Mouse (Mus musculus) thymus, adult 2 months (tissue): ENCODE data around the gene Cpsf4. TPM values are rescaled to one million over a fixed set of nuclear protein-coding genes. Genes with fewer than 3 reads are reported as not detected.
"Not testable (repeated sequence)": the region's sequence is repeated elsewhere in the genome, so short reads cannot be mapped to it uniquely, and the experiment has no call there.

Source experiments
- DNase-seq: peaks from one replicate; pipeline ENCODE4 v3.0.0; 2021
- H3K27ac ChIP-seq: fragments of 200-500 bp; 2 replicates; pipeline ENCODE4 v1.5.1; 2012; ENCODE audit warnings: low read length, control low read depth; ENCODE audit not compliant: control insufficient read depth, insufficient read depth
- H3K27me3 ChIP-seq: fragments of 200-500 bp; 2 replicates; pipeline ENCODE4 v1.6.1; 2012; ENCODE audit warnings: mild to moderate bottlenecking, low read length, moderate library complexity, mixed read lengths; ENCODE audit not compliant: control insufficient read depth, insufficient read depth
- H3K36me3 ChIP-seq: fragments of 200-500 bp; 2 replicates; pipeline ENCODE4 v1.6.1; 2012; ENCODE audit warnings: mild to moderate bottlenecking, low read length, moderate library complexity; ENCODE audit not compliant: control insufficient read depth, insufficient read depth
- H3K4me1 ChIP-seq: fragments of 200-500 bp; replicated peaks from 2 replicates; pipeline ENCODE4 v1.6.1; 2012; ENCODE audit warnings: low read length; ENCODE audit not compliant: control insufficient read depth, insufficient read depth
- H3K4me3 ChIP-seq: fragments of 200-500 bp; 2 replicates; pipeline ENCODE4 v1.5.1; 2012; ENCODE audit warnings: mild to moderate bottlenecking, low read length, control low read depth, moderate library complexity; ENCODE audit not compliant: control insufficient read depth, insufficient read depth
- CTCF ChIP-seq: fragments of 200-500 bp; IDR thresholded peaks from 2 replicates; pipeline ENCODE4 v1.5.1; 2012; ENCODE audit warnings: mild to moderate bottlenecking, control low read depth, low read length, moderate library complexity, borderline replicate concordance; ENCODE audit not compliant: control insufficient read depth, poor library complexity, insufficient read depth; ENCODE audit errors: extremely low read depth
- POLR2A ChIP-seq: fragments of 200-500 bp; IDR thresholded peaks from 2 replicates; pipeline ENCODE4 v1.6.1; 2012; ENCODE audit warnings: mild to moderate bottlenecking, low read length, control low read depth, moderate library complexity; ENCODE audit not compliant: control insufficient read depth, poor library complexity, insufficient read depth; ENCODE audit errors: extremely low read depth
- WGBS: fragments of 180-500 bp; shearing (Covaris S2); methylation state at CpG from one replicate; pipeline ENCODE4 v1.1.7; 2018; 5-methylcytosine and 5-hydroxymethylcytosine counted together
- polyA plus RNA-seq: library from polyadenylated mRNA; depleted of rRNA; stranded (reverse); fragments of >200 nt; gene quantifications from 2 replicates; pipeline ENCODE4 v1.2.3, GENCODE M21; 2012

Cpsf4 gene
- polyA plus RNA-seq, 1 experiment, result 66.0 TPM

DNA sequence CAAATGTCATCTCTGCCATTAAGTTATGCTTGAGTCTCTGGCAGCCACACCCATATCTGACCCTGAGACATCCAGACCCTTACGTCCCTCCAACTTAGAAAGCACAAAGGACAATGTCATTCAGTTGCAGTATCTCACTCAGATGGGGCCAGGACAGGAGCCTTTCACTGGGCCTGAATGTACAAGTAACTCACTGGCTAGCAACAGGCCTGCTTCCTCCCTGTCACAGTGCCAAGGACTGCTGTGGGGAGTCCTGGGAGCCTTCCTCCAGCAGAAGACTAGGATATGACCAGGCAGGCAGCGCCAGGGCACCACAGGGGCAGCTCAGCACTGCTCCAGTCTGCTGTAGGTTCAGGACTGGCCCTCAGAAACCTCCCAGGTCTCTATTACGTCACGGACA, 37.9 kb upstream of the Cpsf4 start:
- no peak for DNase-seq
- TF ChIP-seq CTCF (no peak), POLR2A (no peak)
- Histone ChIP-seq H3K27ac (no peak overlapping the region), H3K27me3 (no peaks in the 10 kb centered on the region), H3K4me3 (no peak overlapping the region), H3K36me3 (peaks cover 90% of the 10 kb centered on the region), H3K4me1 (no peaks in the 10 kb centered on the region)
- WGBS, result 98% methylated on average over 4 of the region's 4 CpGs

DNA sequence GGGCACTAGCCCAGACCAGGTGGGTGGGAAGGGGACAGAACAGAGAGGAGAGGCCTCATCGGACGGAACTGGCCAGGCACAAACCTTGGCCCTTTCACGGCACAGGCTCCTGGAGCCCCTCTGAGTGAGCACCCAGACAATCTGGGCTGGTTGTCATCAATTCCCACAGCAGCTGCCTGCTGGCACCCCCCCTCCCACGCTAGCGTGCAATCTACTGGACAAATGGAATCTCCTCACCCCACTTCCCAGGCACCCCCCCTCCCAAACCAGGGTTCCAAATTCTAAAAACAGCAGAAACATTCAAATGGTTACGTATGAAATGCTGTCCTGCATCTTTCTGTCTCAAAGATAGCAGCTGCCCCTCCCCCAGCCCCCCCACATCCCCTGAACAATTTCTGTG, 37.2 kb upstream of the Cpsf4 start:
- not testable (repeated sequence) for H3K27me3 ChIP-seq, H3K27ac ChIP-seq, H3K4me1 ChIP-seq, H3K4me3 ChIP-seq, DNase-seq
- peaks cover 90% of the 10 kb centered on the region for H3K36me3 ChIP-seq
- 99% methylated on average over 5 of the region's 6 CpGs for WGBS

DNA sequence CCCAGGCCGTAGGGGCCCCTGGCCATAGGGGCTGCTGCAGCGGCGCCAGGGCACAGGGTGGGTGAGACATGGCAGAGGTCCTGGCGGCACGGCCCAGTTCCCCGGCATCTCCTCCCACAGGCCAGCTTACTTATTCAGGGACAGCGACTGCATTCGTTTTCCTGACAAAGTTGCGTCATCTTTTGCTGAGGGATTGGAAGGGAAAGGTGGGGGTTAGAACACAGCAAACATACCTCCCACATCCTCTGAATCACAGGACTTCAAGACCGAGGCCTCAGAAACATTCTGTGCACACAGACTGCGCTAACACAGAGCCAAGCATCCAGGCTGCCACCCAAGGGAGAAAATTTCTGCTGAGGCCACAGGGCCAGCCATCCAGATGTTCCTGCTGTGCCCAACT, 36.8 kb upstream of the Cpsf4 start:
- Histone ChIP-seq H3K4me1 (no peaks in the 10 kb centered on the region), H3K4me3 (no peak overlapping the region), H3K36me3 (peaks cover 89% of the 10 kb centered on the region), H3K27ac (no peak overlapping the region), H3K27me3 (no peaks in the 10 kb centered on the region)
- WGBS, result 94% methylated on average over 11 of the region's 11 CpGs
- TF ChIP-seq CTCF, result no peak
- no peak for TF ChIP-seq POLR2A
- no peak for DNase-seq

DNA sequence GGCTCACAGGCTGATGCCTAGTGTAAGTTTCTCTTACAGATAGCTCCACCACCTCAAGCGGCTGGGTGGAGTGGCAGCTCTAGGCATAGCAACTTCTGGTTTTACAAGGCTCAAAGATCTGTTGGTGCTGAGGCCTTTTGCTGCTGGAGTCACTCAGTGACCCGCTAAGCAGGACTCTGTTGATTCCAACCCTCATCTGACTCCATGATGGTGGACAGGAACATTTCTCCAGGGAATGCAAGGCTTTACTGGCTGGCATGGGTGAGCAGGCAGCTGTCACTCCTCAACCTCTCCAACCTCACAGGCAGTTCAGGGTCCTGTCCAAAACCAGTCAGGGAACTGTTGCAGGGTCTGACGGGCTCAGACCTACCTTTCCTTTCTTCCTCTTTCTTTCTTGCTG, 36.0 kb upstream of the Cpsf4 start:
- Histone ChIP-seq H3K27ac (no peak overlapping the region), H3K36me3 (peaks cover 82% of the 10 kb centered on the region), H3K27me3 (no peaks in the 10 kb centered on the region), H3K4me3 (no peak overlapping the region), H3K4me1 (no peaks in the 10 kb centered on the region)
- no peak for TF ChIP-seq POLR2A
- no peak for TF ChIP-seq CTCF
- 90% methylated on average over 3 of the region's 3 CpGs for whole genome bisulfite sequencing
- DNase-seq, result no peak

DNA sequence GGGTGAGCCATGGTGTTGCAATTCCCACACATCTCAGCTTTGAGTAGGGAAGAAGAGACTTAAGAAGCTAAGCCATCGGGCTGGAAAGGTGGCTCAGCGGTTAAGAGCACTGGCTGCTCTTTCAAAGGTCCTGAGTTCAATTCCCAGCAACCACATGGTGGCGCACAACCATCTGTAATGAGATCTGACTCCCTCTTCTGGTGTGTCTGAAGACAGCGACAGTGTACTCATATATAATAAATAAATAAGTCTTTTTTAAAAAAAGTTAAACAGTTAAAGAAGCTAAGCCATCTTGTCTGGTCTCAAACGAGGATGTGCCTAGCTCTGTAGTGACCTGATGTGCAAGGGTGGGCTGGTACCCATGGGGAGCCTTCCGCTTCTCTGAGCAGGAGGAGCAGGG, 33.7 kb upstream of the Cpsf4 start:
- WGBS, result 97% methylated on average over 6 of the region's 6 CpGs
- peaks cover 64% of the 10 kb centered on the region for H3K36me3 ChIP-seq

DNA sequence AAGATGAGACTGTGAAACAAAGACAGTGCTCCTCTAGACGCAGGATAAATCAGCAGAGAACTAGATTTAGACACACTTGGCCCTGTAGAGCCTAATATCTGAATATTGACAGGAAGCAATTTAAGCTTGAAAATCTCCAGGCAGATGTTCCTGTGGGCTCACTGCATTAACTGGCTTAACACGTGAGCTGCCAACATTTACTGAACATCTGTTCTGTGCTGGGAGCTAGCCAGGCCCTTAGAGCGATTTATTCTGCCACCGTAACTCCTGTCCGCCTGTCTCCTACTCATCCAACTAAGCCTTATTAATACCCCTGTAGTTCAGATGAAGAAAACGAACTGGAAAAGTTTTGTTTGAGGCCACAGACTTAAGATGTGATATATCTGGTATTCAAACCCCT, 28.2 kb upstream of the Cpsf4 start:
- TF ChIP-seq POLR2A (no peak), CTCF (no peak)
- WGBS, result 11% methylated on average over 6 of the region's 6 CpGs
- no peak overlapping the region for H3K27ac ChIP-seq
- H3K4me3 ChIP-seq, result no peak overlapping the region
- peaks cover 9% of the 10 kb centered on the region for H3K4me1 ChIP-seq
- no peak for DNase-seq
- H3K36me3 ChIP-seq, result peaks cover 38% of the 10 kb centered on the region
- no peaks in the 10 kb centered on the region for H3K27me3 ChIP-seq

More for the DNA sequence above, 33.7 kb upstream of the Cpsf4 start:
- not testable (repeated sequence) for H3K4me1 ChIP-seq, DNase-seq, H3K27ac ChIP-seq, H3K4me3 ChIP-seq, H3K27me3 ChIP-seq

DNA sequence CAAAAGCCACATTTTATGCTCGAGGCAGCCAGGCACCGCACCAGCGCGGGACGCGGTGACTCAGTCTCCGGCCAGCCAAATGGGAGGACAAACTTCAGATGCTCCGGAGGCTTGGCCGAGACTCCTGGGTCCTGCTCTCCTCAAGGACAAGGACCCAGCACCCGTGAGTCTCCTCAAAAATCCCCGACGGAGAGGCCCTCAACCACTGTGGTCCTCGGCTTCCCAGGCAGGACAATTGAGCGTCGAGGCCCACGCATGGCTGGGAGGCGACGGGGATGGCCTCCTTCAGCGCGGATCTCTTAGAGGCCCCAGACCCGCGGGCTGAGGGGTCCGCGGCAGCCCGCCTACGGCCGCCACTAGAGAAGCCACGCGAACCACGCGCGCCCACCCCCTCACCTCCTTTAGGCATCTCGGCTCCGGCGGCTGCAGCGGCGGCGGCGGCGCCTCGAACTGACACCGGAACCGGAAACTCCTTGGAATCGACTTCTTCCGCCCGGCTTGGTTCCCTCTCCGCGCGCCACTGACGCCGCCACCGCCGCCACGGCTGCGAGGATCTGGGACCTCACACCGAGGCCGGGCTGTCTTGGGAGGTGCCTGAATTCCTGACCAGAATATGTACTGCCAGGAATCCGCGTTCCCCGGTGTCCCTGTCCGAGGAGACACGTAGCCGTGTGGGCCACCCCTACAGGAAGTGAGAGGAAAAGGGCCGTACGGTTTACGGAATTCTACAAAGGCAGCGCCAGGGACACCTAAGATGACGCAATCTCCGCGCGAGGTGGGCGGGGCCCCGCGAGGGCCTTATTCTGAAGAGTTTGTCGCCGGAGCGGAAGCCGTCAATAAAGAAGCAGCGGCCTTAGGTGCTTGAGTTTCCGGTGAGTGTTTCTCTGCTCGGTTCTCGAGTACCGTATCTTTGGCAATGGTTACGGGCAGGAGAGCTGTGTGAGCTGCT, 27.2 kb upstream of the Cpsf4 start, which contains the start of the genes Pdap1 and Bud31:
Pdap1 (minus strand) TSS at position 668 of the 949 bp plus-strand sequence.
Bud31 (plus strand) TSS at position 792 of the 949 bp plus-strand sequence.
- H3K4me1 ChIP-seq, result peaks cover 9% of the 10 kb centered on the region
- peak within 1 kb of the TSS; percentile 87 for H3K4me3 ChIP-seq
- DNase-seq, result peak; percentile 93
- H3K27me3 ChIP-seq, result no peaks in the 10 kb centered on the region
- TF ChIP-seq CTCF (0 out of 2 replicates have a peak, but pooled peaks have one; percentile 12), POLR2A (peak; percentile 74)
- under 1% methylated on average over 84 of the region's 84 CpGs for WGBS
- peaks cover 32% of the 10 kb centered on the region for H3K36me3 ChIP-seq
- H3K27ac ChIP-seq, result peak within 1 kb of the TSS; percentile 76
